Mouse (Mus musculus) layer of hippocampus, postnatal 10 days (tissue): ENCODE results near the gene Arx. TPM values are rescaled to one million over a fixed set of nuclear protein-coding genes. Genes with fewer than 3 reads are reported as not detected.

Experiments
- DNase-seq, 2 experiments: peaks; one replicate each; pipeline ENCODE4 v3.0.0; 2021; ENCODE audit warnings: low spot score in 2 of 2
- total RNA-seq, 2 experiments: library from RNA; stranded (reverse); gene quantifications; 2 replicates each; pipeline ENCODE4 v1.2.3; 2021

Gene Arx
- total RNA-seq, 2 experiments from 2014 or later = 20.7 to 22.9 TPM

GRCm38 (mm10) chrX:93321336-93321735, 35.1 kb downstream of the Arx start:
- DNase-seq = no peak
